Mouse (Mus musculus) urinary bladder, adult 18-20 months (tissue): ENCODE results near the gene Tmem167b.

Experiments used
- DNase-seq, 2 experiments: peaks; one replicate each; pipeline ENCODE4 v3.0.0; 2022; ENCODE audit warnings: low spot score in 2 of 2, mixed read lengths in 2 of 2

The Tmem167b gene

DNA sequence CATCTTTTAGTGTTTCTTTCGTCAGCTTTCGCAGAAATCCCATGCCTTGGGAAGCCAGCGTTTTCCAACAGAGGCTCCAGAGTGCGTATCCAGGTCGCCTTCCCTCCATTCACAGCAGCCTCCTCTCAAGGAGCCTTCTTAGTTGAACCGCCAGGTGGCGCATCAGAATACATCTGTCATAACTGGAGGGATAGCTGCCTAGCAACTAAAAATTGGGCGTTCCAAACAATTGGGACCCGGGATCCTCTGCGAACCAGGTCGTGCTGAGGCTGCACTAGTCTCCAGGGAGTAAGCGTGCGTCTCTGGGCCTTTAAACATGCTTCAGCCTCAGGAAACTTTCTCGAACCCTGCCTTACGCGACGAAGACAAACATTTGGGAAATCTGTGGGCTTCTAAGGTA, 25.0 kb downstream of the Tmem167b start:
- DNase-seq = peak; percentile 66 to 67

GRCm38 (mm10) chr3:108536517-108537260, 25.6 kb downstream of the Tmem167b start, which contains the start of gene 5330417C22Rik:
5330417C22Rik (minus strand) TSS chr3:108536536.
- DNase-seq = peak; percentile 12 to 39

GRCm38 (mm10) chr3:108535896-108536516, 26.3 kb downstream of the Tmem167b start:
- no peak for DNase-seq

- DNase-seq = no peak
Measured at GRCm38 (mm10) chr3:108533951-108534350, 28.3 kb downstream of the Tmem167b start, which contains the start of gene 1700013F07Rik. 1700013F07Rik (plus strand) TSS chr3:108534150.

DNA sequence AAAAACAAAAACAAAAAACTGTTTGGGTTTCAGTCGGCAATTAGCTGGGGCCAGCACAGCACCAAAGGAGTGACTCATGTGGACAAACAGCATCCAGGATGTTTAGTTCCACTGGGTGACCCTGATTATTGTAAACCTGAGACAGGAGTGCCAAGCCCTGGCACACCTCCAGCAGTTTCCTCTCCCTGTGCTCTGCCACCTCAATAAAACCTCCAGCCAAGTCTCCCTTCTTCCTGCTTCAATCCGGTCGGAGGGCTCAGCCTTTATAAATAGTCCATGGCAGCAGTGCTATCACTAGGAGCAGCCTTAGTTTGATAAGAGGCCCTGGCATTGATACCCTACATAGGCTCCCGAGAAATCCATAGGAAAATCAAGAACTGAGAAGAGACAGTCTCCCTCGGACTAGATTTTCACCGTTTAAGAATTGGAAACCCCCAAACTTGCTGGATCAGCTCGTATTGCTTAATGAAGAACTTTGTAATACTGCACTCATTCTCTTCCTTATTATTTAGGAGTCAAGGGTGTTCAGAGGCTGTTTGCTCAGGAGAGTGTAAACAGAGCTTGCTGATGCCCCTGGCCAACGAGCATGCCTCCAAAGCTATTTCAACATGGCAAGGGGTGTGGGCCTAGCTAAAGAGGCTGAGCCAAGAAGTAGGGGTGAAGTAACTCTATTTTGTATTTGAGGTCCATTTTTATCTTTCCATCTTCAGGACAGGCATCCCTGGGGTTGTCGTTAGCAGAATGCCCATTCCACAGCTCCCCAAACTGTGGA, 29.0 kb downstream of the Tmem167b start:
- peak; percentile 41 to 56 for DNase-seq

DNA sequence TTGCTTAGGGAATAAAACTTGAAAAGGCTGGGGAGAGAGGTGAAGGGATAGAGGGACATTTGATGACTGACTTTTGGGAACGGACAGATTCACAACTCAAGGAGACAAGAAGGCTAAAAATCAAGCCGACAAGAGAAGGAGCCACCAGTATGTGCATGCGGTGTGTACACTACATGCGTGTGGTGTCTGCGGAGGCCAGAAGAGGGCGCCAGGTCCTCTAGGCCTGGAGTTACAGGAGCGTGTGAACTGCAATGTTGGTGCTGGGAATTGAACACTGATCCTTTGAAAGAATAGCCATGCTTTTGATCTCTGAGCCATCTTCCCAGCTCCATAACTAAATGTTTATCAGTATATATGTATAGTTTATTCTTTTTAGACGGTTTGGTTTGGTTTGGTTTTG, 33.8 kb downstream of the Tmem167b start:
- no peak for DNase-seq

DNA sequence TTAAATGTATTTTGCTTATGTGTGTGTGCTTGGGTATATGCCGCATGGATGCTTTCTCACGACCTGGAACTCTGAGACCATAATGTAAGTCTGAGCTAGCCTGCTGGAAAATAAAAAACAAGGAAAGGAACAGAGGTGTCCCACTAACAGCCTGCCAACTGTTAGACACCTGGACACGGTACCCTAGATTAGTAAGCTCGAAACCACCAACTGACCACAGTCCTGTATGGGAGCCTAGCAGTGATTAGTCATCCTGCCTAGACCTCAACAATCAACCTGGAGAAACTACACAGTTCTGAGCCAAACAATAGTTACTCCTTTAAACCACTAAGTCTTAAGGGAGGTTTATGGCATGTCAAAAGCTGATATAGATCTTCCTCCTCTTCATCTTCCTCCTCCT, 38.9 kb downstream of the Tmem167b start:
- DNase-seq = no peak

GRCm38 (mm10) chr3:108518276-108518675, 44.0 kb downstream of the Tmem167b start:
- no peak for DNase-seq

GRCm38 (mm10) chr3:108513465-108513864, 48.8 kb downstream of the Tmem167b start:
- DNase-seq = no peak

DNA sequence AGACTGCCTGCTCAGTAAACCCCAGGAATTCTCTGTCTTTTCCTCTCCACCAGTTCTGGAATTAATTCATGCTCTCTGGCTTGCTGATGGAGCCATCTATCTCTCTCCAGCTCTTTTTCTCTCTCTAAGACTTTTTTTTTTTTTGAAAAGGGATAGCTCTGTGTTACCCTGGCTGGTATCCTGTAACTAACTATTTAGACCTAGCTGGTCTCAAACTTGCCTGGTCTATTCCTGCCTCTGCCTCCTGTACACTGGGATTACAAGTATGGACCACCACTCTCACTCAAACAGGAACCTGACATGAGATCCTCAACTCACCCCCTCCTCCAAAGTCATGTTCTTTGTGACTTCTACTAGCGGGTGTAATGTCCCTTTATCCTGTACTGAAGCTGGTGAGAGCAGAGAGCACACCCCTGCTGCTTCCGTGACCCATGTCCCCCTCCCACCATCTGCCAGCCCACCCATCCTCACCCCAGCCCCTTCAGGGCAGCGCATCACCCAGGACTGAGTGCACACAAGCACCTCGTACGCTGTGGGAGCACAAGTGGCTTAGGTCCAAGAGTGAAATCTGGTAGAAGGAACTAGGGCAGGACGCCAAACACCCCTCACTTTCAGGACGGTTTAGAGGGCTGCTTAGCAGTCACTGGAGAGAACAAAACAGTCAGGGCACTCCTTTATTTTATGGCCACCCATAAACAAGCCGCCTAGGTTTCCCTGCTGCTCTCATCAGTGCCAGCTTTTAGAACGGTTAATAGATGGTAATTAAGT, 51.4 kb downstream of the Tmem167b start:
- DNase-seq = no peak

GRCm38 (mm10) chr3:108510156-108510555, 52.1 kb downstream of the Tmem167b start:
- DNase-seq = no peak

GRCm38 (mm10) chr3:108508745-108509474, 53.4 kb downstream of the Tmem167b start:
- DNase-seq = no peak
